Mouse (Mus musculus) retina, postnatal 1 day (tissue): ENCODE results near the gene Hmces.

ENCODE experiments used
- DNase-seq: peaks from one replicate; pipeline ENCODE4 v3.0.0-alpha.2; 2012

The Hmces gene

DNA sequence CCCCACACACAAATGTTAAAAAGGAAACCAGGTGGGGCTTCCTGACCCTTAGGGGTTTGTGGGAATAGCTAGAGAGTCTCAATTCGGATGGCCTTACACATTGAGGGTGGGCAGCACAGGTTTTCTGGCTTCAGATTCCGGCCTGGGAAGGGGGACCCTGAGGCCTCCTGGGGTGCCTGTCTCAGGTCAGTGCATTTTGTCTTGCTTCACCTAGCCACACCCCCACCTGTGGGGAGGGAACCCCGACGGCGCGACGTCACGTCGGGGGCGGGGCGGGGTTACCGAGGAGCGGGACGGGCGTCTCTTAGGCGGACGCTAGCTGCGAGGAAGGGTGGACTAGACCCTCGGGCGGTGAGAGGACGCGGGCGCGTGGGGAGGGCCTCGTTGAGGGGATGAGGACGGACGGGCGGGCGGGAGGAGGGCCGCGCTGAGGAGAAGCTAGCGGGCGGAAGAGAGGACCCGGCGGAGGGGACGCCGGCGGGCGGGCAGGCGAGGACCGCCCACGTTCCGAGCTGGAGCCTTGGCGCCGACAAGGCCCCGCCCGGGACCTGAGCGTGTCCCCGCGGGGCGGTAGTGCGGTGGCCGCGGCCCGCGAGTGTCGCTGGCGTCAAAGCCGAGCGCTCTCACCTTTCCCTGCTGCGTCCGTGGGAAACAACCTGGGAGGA, at the start of gene Hmces:
Hmces (plus strand) TSS at position 275 of the 665 bp plus-strand sequence.
- peak; percentile 87 for DNase-seq

- DNase-seq, result no peak
Measured at GRCm38 (mm10) chr6:87866211-87866610, 47.5 kb upstream of the Hmces start.

DNA sequence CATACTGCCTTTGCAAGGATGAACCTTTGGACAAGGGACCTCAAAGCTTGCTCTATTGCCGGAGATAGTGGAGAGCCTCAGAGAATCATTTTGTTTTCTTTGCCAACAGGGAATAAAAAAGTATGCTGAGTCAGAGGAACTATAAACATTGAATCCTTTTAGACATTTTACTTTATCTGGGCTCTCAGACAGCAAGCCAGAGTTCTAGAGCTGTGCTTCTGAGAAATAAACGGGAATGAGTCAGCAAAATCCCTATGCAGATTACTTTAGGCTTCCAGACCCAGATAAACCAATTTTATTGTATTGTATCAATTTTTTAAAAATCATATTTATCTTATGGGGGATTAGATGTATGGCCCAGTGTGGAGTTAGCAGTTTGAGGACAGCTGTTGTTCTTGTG, 46.5 kb upstream of the Hmces start:
- DNase-seq, result no peak

GRCm38 (mm10) chr6:87868871-87869506, 44.7 kb upstream of the Hmces start:
- no peak for DNase-seq

GRCm38 (mm10) chr6:87870440-87870839, 43.3 kb upstream of the Hmces start:
- no peak for DNase-seq

GRCm38 (mm10) chr6:87871240-87871639, 42.5 kb upstream of the Hmces start:
- DNase-seq, result no peak

- no peak for DNase-seq
Measured at GRCm38 (mm10) chr6:87873104-87873503, 40.6 kb upstream of the Hmces start.

DNA sequence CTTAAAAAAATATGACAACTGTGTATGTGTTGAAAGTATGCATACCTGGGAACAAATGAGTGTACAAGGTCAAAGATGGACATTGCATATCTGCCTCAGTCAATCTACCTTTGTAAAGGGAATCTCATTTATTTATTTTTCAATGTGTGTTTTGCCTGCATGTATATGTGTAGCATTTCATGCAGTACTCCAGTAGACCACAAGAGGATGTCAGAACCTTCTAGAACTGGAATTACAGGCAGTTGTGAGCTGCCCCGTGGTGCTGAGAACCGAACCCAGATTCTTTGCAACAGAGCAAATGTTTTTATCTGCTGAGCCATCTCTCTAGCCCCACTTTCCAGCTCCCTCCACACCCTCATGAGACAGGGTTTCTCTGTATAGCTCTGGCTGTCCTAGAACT, 39.8 kb upstream of the Hmces start:
- DNase-seq, result no peak

DNA sequence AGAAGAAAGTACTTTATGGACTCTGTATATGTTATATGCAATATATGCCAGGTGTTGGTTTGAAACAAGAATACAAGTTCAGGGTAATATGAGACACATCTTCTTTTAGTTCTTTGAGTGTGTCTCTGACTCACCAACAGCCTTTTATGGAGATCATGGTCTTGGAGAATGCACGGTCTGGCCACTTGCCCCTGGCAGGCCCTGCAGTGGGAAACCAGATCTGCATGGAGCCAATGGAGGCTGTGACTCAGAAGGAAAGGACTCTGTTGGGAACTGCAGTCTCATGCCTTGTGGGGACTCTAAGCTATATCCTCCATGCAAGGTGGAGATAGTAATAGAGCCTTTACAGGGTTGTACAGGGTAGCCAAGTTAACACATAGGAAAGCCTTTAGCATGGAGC, 38.7 kb upstream of the Hmces start:
- DNase-seq, result no peak

DNA sequence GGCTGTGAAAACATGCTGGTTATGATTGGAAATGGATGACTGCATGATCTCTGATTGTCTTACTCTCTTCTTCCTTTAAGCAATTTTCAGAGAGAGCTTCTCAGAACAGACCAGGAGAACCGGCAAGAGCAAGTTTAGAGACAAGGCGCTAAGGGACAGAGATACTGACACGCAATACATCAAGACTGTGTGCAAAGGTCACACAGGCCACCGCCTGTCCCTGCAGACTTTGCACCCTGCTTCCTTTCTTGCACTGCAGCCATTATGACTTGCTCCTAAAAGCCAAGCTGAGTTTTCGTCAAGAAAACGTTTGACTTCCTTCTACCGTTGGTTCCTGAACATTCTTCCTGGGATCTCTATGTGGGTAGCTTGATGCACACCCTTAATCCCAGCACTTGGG, 38.2 kb upstream of the Hmces start:
- DNase-seq, result no peak

DNA sequence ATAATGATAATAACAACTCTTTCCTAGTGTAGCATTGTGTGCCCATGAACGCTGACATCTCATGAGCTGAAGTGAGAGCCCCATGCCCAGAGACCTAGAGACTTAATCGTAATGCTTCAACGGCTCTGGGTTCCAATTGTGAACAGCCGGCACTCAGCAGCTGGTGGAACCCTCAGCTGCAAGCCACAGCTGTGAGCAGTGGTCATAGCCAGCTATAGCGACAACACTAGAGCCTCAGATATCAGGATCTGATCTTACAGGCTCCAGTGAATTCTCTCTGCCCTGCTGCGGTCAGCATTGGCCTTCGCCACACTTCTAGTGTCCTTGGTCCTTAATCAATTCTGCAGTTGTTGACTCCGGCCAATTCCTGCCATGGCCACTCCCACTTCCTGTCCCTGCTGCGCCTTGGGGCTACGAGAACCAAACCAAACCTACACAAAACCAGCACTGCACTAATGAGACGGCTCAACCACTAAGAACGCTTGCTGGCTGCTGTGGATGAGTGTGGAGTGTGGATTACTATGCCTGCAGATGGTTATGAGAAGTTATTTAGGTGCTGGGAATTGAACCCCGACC, 37.6 kb upstream of the Hmces start:
- DNase-seq, result no peak

DNA sequence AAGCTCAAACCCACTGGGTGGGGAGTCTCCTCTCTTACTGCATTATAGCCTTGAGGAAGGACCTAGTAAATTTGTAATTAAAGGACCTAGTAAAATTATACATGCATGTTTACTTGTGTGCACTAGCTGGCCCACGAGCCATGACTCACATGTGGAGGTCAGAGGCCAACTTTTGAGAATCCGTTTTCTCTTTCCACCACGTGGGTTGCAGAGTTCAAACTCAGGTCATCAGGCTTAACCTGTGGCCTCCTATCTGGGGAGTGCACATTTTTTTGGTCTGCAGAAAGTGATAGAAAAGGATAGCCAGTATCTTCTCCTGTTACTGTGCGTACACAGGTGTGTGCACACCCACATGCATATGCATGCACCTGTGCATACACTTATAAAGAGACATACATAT, 34.7 kb upstream of the Hmces start:
- no peak for DNase-seq

DNA sequence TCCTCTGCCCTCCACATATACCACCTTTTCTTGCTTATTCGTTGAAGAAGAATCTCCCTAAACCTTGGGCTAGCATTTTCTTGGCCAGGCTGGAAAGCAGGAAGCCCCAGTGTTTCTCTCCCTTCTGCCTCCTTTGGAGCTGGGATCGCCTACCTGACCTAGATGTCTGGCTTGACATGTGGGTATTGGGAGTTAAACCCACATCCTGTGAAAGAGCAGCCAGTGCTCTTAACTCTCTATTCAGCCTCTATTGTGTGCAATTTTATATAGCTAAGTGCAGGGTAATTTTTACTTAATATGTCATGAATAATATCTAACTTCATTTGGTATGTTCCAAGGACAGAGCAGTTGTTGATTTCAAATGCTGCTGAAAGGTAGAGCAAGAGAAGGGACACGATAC, 34.1 kb upstream of the Hmces start:
- DNase-seq, result no peak

GRCm38 (mm10) chr6:87882221-87882620, 31.5 kb upstream of the Hmces start:
- no peak for DNase-seq

DNA sequence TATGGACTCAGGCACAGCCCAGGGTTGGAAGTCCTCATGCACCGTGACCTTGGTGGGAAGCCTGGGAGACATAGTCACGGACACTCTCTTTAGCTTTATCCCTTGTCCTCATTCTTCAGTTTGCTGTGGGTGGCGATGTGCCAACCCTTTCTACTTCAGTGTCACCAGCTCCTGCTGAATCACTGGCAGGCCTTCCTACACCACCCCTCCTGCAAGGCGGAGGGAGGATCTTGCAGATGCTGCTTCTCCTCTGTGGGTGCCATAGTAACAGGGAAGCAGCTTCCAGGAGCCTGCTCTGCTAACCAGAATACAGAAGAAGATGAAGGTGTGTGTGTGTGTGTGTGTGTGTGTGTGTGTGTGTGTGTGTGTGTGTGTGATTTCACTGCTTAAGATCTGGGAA, 30.9 kb upstream of the Hmces start:
- DNase-seq, result peak; percentile 6

GRCm38 (mm10) chr6:87886721-87887120, 27.0 kb upstream of the Hmces start:
- DNase-seq, result no peak

DNA sequence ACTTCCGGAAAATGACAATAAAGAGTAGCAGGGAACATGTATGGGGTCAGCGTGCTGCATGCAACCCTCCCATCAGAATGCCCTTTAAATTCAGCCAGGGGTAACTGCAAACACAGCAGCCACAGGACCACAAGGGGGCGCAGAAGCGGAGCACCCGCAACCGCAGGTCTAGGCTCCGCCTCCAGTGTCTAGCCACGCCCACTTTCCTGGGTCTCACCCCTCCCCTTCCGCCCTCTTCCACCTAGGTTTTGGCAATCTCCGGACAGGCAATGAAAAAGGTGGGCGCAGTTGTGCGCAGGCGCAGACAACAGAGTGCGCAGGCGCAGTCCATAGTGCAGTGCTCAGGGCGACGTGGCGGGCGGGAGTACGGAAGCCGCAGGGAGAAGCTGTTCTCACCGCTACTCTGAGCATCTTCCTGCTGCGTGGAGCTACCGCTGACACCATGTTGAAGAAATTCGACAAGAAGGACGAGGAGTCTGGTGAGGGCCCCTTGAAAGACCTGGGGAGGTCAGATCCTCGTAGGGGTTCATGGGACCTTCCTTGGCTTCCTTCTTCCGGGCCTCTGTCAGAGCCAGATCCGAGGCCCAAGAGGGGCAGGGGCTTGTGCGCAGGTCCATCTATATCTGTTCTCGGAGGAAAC, 26.0 kb upstream of the Hmces start, which contains the start of gene Copg1:
Copg1 (plus strand) TSS at position 221 of the 640 bp plus-strand sequence.
- peak; percentile 98 for DNase-seq

DNA sequence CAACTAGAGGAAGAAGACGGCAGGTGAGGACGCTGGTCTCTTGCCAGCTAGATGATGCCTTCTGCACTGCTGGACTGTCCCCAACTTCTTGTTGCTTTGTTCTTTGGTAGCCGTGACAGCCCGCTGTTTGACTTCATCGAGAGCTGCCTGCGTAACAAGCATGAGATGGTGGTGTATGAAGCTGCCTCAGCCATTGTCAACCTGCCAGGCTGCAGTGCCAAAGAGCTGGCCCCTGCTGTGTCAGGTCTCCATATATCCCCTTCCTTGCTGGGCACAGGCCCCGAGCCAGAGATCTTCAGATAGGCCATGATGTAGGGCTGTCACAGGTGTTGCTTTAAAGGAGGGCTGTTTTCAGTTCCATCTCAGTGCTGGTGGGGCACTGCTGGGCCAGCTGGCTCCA, 19.8 kb upstream of the Hmces start:
- DNase-seq, result no peak

- DNase-seq, result no peak
Measured at GRCm38 (mm10) chr6:87898028-87898427, 15.7 kb upstream of the Hmces start.

DNA sequence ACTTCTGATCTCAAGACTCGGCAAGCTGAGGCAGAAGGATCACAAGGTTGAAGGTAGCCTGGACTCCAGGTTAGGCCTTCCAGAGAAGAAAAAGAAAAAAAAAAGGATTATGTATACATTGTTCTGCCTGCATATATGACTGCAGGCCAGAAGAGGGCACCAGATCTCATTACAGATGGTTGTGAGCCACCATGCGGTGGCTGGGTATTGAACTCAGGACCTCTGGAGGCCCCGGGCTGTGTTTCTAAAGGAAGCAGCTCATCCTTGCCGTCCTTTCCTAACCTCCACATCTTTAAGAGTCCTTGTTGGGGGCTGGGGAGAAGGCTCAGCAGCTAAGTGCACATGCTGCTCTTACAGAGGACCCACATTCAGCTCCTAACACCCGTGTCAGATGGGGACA, 7.1 kb upstream of the Hmces start:
- peak; percentile 48 for DNase-seq

GRCm38 (mm10) chr6:87909181-87909580, 4.6 kb upstream of the Hmces start:
- DNase-seq, result no peak

DNA sequence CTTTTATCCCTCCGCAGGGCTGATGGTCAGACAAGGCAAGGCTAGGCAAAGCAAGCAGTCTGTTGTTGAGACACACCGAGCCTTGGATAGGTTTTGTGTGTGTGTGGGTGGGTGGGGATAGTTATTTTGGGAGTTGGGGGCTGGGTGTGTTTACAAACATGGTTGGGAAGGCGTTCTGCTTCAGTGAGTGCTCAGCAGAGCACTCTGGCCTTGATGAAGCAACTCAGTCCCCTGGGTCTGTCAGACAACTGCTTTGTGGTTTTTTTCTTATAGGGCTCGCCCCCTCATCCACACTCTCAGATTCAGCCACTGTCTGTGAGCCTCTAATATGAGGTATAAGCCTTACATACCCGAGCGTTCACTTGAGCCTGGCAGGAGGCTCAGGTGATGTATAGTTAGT, 2.2 kb upstream of the Hmces start:
- DNase-seq, result no peak

DNA sequence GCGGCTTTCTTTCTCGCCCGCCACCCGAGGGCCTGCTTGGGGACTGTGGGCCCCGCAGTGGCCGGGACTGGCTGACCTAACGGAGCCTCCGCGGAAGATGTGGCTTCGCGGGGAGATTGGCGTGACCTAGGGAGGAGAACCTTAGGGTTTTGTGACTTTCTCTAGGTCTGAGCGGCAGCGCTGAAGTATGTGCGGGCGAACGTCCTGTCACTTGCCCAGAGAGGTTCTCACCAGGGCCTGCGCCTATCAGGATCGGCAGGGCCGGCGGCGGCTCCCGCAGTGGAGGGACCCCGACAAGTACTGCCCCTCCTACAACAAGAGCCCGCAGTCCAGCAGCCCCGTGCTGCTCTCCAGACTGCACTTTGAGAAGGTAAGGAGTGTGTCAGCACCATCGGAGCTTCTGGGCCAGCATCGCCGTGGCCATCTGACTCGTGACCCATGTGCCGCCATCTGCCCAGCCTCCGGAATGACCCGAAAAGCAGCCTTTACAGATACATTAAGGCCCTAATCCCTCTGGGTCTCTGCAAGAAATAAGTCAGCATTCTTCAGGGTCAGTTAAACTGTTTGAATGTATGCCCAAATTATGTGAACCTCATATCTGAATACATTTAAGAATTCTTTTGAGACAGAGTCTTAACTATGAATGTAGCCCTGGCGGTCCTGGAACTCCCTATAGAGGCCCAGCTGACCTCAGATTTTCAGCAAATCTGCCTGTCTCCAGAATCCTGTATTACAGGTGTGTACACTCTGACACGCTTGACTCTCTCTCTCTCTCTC, 779 bp downstream of the Hmces start:
- no peak for DNase-seq
